Mouse (Mus musculus) embryonic fibroblast, embryonic 13.5 days (primary cell): ENCODE data around the gene Tlk1.

Experiments used
- CTCF ChIP-seq: IDR thresholded peaks from 2 replicates; pipeline ENCODE4 v1.5.1; 2011; ENCODE audit warnings: mild to moderate bottlenecking, control low read depth, low read length, moderate library complexity, borderline replicate concordance; ENCODE audit not compliant: insufficient read depth
- POLR2A ChIP-seq: IDR thresholded peaks from 2 replicates; pipeline ENCODE4 v1.6.1; 2011; ENCODE audit warnings: low read depth, mild to moderate bottlenecking, control low read depth, low read length, moderate library complexity

DNA sequence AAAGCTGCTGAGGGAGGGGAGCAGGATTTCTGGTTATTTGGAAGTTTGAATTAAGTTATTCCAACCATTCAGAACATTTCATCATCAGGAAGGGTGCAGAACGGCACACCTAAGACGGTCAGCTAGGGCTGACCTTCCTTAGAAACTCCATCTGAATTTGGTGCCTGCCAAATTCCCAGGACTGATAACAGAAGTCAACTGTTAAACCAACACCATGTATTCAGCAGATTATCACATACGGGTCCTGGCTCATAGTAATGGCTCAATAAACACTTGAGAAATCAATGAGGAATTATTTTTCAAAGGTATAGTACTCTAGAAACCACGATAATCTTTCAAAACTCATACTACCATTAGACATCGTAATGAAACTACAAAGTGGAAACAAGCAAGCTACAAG lies 2.1 kb downstream of the Tlk1 start:
- TF ChIP-seq POLR2A (no peak), CTCF (no peak)
